Mouse (Mus musculus) skeletal muscle tissue, adult 2 months (tissue): ENCODE results near the gene Zbtb16.

ENCODE experiments used
- DNase-seq: peaks from one replicate; pipeline ENCODE4 v3.0.0-alpha.2; 2012; ENCODE audit warnings: low read depth, low spot score

Zbtb16 gene

DNA sequence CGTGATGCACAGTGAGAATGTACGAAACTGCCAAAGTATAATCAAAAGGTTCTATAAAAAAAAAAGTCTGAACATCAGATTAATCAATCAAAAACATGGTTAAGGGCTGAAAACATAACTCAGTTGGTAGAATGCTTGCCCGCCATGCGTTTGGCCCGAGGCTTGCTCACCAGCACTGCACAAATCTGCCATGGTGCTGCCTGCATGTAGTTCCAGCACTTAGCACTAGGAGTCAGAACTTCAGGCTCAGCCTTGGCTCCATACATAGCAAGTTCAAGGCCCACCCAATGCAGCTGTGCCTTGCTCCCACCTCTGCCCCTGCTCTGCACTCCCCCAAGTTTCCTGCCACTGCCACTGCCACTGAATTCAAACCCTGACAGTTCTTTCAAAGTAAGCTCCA, 230.3 kb downstream of the Zbtb16 start:
- DNase-seq, result no peak

DNA sequence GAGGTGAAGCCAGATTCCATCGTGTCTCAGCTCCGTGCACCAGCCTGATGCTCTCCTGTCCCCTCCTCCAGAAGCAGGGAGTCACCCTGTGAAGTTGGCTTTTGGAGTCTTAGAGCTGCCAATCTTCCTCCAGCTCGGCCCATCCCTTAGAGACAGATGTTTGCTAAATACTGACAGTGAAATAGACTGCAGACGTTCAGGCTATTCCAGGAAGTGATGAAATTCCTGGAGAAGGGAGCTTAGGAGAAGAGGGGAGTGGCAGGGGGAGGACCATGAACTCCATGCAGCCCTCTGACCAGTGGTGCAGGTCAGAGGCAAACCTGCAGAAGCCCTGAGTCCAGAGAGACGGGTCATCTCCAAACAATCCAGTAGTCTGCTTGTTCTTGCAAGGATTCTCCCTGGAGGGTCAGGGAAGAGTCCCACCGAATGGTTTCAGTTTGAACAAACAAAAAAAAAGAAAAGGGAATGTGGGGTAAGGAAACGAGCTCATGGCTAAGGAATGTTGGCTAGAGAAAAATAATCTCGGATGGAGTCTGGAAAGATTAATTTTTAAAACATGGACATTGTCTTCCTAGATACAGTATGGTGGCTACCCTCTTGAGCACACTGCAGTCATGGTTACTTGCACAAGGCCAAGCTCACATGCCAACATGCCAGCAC, 231.0 kb downstream of the Zbtb16 start, which contains the start of gene Nnmt:
Gene Nnmt (minus strand): TSS at position 215 of the 660 bp plus-strand sequence.
- DNase-seq, result peak; percentile 76
